Mouse (Mus musculus) bone marrow, adult 2 months (tissue): ENCODE results near the gene Lysmd1. TPM values are rescaled to one million over a fixed set of nuclear protein-coding genes. Genes with fewer than 3 reads are reported as not detected.

Experiments
- H3K27ac ChIP-seq: fragments of 200-500 bp; 2 replicates; pipeline ENCODE4 v1.5.1; 2012; ENCODE audit warnings: low read depth, mild to moderate bottlenecking, control low read depth, inconsistent platforms, low read length; ENCODE audit not compliant: control insufficient read depth, poor library complexity, insufficient read depth
- H3K4me1 ChIP-seq: fragments of 200-500 bp; 2 replicates; pipeline ENCODE4 v1.6.1; 2011; ENCODE audit warnings: low read length; ENCODE audit not compliant: control insufficient read depth, insufficient read depth
- H3K4me3 ChIP-seq: fragments of 200-500 bp; replicated peaks from 2 replicates; pipeline ENCODE3; 2011; ENCODE audit warnings: mild to moderate bottlenecking, low read depth, low read length, control low read depth; ENCODE audit not compliant: control insufficient read depth
- CTCF ChIP-seq: fragments of 200-500 bp; IDR thresholded peaks from 2 replicates; pipeline ENCODE4 v1.5.1; 2011; ENCODE audit warnings: low read length, control low read depth; ENCODE audit not compliant: control insufficient read depth, insufficient read depth
- POLR2A ChIP-seq: fragments of 200-500 bp; IDR thresholded peaks from 2 replicates; pipeline ENCODE4 v1.6.1; 2011; ENCODE audit warnings: low read depth, mild to moderate bottlenecking, control low read depth, low read length, borderline replicate concordance; ENCODE audit not compliant: control insufficient read depth
- WGBS: fragments of 180-500 bp; shearing (Covaris S2); methylation state at CpG from one replicate; pipeline ENCODE4 v1.1.7; 2018; 5-methylcytosine and 5-hydroxymethylcytosine counted together
- polyA plus RNA-seq: library from polyadenylated mRNA; stranded (reverse); fragments of >200 nt; gene quantifications from 2 replicates; pipeline ENCODE4 v1.2.4, GENCODE M21; 2011; ENCODE audit warnings: low replicate concordance; ENCODE audit not compliant: missing spikeins, insufficient read depth, insufficient read length

Gene Lysmd1
- polyA plus RNA-seq, 1 experiment = 10.9 TPM

- Histone ChIP-seq H3K27ac (no peak overlapping the region), H3K4me3 (no peak overlapping the region), H3K4me1 (no peaks in the 10 kb centered on the region)
- 32% methylated on average over 9 of the region's 9 CpGs for WGBS
- TF ChIP-seq POLR2A = no peak
- no peak for TF ChIP-seq CTCF
These were observed 27.9 kb downstream of the Lysmd1 start for GRCm38 (mm10) chr3:95161618-95162344.

GRCm38 (mm10) chr3:95162345-95162628, 28.4 kb downstream of the Lysmd1 start:
- WGBS = 77% methylated on average over 2 of the region's 2 CpGs
- TF ChIP-seq CTCF = no peak
- no peak for TF ChIP-seq POLR2A

DNA sequence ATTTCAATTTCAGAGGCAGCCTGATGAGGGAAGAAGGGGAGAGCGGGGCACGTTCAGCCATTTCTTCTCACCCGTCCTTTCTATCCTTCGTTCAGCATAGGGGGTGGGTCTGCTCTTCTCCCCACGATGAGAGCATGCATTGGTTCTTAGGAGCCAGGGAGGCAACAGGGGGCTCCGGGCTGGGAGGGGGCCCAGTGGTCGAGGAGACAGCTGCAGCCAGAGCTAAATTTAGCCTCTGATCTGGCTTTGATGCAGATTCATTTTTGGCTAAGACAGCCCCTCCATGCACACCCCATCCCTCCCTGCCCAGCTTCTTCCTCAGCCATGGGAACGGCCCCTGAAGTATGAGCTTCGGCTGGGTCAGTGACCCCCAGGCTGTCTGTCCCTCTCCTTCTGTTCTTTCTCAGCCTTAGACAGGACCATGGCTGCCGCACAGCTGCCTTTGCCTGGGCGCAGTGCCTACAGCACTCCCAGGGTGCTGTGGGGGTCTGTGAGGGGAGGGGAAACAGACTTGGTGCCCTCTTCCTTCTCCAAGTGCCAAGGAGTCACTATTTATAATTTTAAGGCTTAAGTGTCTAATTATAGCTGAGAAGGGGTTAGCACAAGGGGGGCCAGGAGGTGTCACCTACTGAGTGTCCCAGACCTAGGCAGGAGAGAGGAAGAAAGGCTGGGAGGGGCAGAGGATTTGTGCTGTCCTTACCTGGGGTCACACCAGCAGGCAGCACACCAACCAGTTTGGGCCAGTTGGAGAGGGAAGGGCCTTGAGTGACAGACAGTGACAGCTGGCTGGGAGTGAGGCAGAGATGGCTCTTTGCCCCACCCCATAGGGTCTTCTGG, 29.7 kb downstream of the Lysmd1 start:
- Histone ChIP-seq H3K27ac (no peak overlapping the region), H3K4me1 (no peaks in the 10 kb centered on the region), H3K4me3 (no peak overlapping the region)
- TF ChIP-seq POLR2A = no peak
- TF ChIP-seq CTCF = no peak
- 71% methylated on average over 11 of the region's 11 CpGs for WGBS

More at GRCm38 (mm10) chr3:95162345-95162628, 28.4 kb downstream of the Lysmd1 start:
- H3K4me3 ChIP-seq = no peak overlapping the region
- H3K4me1 ChIP-seq = no peaks in the 10 kb centered on the region
- H3K27ac ChIP-seq = no peak overlapping the region

DNA sequence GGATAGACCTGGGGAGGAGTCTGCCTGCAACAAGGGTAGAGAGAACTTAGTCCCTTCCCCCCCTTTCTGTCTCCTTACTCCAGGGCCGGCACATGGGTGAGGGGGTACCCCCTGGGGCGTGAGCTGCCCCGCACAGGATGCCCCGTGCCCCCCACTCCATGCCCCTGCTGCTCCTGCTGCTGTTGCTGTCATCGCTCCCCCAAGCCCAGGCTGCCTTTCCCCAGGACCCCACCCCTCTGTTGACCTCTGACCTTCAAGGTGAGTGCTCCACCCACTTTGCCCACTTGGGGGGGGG, 30.3 kb downstream of the Lysmd1 start:
- H3K4me3 ChIP-seq = no peak overlapping the region
- TF ChIP-seq CTCF = no peak
- no peak overlapping the region for H3K27ac ChIP-seq
- WGBS = 80% methylated on average over 5 of the region's 5 CpGs
- H3K4me1 ChIP-seq = no peaks in the 10 kb centered on the region

DNA sequence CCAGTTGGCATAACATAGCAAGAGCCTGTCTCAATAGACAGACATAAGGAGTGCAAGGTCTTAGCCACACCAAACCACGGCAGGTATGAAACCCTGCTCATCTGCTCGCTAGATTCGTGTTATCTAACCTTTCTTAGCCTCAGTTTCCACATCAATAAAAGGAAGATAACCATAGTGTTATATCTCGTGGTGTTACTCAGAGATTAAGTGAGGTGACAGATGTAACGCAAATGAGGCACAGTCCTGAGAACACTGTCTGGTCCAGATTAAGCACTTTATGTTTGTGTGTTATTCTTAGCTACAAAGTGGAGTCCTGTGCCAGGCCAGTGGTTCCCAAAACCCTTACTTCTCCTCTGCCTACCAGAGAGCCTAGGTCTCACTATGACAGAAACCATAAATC, 31.0 kb downstream of the Lysmd1 start:
- Histone ChIP-seq H3K4me3 (no peak overlapping the region), H3K27ac (no peak overlapping the region), H3K4me1 (no peaks in the 10 kb centered on the region)
- TF ChIP-seq POLR2A (no peak), CTCF (no peak)
- WGBS = 57% methylated on average over 5 of the region's 5 CpGs

DNA sequence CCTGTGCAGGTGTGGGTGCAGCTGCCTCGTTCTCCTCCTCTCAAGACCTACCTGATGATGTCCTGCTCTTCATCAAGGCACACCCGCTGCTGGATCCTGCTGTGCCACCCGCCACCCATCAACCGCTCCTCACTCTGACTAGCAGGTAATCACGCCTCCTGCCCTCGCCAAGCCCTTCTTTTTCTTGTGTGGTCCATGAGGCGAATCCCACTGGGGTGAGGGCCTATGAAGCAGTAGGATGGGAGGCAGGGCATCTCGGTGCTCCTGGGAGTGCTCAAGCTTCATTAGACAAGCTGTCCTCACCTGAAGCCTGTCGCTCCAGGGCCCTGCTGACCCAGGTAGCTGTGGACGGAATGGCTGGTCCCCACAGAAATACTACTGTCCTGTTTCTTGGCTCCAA, 36.1 kb downstream of the Lysmd1 start:
- TF ChIP-seq POLR2A (no peak), CTCF (no peak)
- Histone ChIP-seq H3K4me1 (no peaks in the 10 kb centered on the region), H3K27ac (no peak overlapping the region), H3K4me3 (no peak overlapping the region)
- WGBS = 84% methylated on average over 10 of the region's 10 CpGs

DNA sequence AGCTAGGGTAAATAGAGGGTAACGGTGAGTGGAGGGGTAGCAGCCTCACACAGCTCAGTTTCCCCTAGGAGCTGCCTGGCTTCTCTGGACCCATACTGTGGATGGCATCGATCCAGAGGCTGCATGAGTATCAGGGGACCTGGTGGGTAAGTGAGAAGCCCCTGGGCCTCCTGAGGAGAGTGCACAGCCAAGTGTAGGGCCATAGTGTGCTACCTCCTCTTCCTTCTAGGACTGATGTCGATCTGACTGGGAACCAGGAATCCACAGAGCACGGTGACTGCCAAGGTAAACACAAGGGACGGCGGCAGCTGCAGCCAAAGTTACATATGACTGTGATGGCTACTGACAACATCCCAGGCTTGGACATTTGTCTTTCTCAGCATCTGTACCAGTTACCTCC, 37.2 kb downstream of the Lysmd1 start:
- Histone ChIP-seq H3K4me3 (no peak overlapping the region), H3K27ac (no peak overlapping the region), H3K4me1 (no peaks in the 10 kb centered on the region)
- no peak for TF ChIP-seq CTCF
- no peak for TF ChIP-seq POLR2A
- 87% methylated on average over 6 of the region's 6 CpGs for WGBS

- no peak overlapping the region for H3K4me3 ChIP-seq
- 52% methylated on average over 84 of the region's 84 CpGs for WGBS
- TF ChIP-seq POLR2A (no peak), CTCF (no peak)
- no peaks in the 10 kb centered on the region for H3K4me1 ChIP-seq
- H3K27ac ChIP-seq = no peak overlapping the region
These were observed 38.8 kb downstream of the Lysmd1 start for GRCm38 (mm10) chr3:95172526-95173255.
